Mouse (Mus musculus) ES-Bruce4 (cell line): ENCODE results near the gene Rassf3.

ENCODE experiments used
- CTCF ChIP-seq: IDR thresholded peaks from one replicate; pipeline ENCODE4 v1.8.1; 2011; ENCODE audit warnings: low read depth, low read length
- POLR2A ChIP-seq: IDR thresholded peaks from one replicate; pipeline ENCODE4 v1.8.1; 2011; ENCODE audit warnings: low read length; ENCODE audit not compliant: insufficient read depth

- TF ChIP-seq CTCF (no peak), POLR2A (no peak)
Measured at GRCm38 (mm10) chr10:121429981-121430682, 46.0 kb downstream of the Rassf3 start.
